Mouse (Mus musculus) thymus, postnatal 36 days (tissue): ENCODE results near the gene Slc35f1.

ENCODE experiments used
- DNase-seq, 2 experiments: peaks; one replicate each; pipeline ENCODE4 v3.0.0; 2022; ENCODE audit warnings: mixed read lengths in 2 of 2

Slc35f1 gene

DNA sequence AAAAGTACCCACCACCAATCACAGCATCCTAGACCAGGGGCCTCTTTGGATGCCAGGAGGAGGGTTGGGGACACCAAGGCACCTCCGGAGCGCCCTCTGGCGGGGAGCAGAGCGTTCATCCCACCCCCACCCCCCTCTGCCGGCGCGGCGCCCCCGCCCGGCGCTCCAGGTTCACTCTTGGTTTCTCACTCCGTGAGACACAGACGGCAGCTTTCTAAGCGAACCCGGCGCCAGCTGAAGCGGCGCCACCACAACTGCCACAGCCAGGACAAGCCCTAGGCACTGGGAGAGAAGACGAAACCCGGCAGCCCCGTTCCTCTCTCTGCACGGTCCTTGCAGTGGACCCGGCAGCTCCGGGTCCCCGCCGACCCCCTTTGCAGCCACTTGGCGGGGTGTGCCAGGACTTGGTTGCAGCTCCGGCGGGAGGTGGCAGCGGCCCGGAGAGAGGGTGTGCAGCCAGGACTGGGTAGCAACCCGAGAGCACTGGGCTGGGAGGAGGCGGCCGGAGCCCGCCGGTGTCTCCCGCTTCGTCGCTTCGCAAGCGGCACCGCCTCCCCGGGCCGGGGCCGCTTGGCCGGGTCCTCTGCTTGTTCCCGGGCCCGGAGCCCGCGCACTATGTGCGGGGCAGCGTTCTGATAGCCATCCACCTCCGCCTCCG, at the start of gene Slc35f1:
Gene Slc35f1 (plus strand): TSS at position 200 of the 658 bp plus-strand sequence.
- DNase-seq: peak; percentile 3 to 6

- no peak for DNase-seq
Observed at GRCm38 (mm10) chr10:52671234-52671633, 19.1 kb upstream of the Slc35f1 start.

DNA sequence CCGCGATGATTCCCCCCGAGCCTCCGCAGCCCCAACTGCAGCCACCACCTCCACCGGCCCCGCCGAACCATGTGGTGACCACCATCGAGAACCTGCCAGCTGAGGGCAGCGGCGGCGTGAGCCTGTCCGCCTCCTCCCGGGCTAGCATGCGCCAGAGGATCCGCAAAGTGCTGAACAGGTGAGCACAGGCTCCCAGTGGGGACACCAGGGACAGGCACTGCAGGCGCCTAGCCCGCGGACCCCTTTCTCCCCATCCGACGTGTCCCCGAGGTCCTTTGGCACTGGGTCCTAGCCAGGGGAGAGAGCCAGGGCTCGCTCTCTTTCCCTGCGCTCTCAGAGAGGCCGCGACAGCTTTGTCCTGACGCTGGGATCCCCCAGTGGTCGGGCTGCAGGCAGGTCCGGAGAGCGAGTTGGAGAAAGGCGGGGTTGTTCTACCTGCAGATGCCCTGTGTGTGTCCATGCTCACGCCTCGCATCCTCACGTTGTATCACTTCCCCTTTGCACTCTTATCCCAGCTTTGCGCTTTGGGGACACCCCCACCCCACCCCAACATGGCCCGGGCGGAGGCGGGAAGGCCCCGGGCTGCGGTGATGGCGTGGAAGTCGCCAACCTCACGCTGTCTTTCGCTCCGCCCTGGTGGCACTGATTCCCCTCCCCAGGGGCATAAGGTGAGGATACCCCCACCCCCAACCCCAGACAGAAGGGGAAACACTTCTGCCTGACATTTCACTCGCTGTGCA, 829 bp downstream of the Slc35f1 start:
- DNase-seq: no peak

GRCm38 (mm10) chr10:52703688-52704087, 13.4 kb downstream of the Slc35f1 start:
- DNase-seq: no peak

GRCm38 (mm10) chr10:52704101-52705051, 14.0 kb downstream of the Slc35f1 start:
- DNase-seq: no peak

GRCm38 (mm10) chr10:52709482-52709881, 19.1 kb downstream of the Slc35f1 start:
- no peak for DNase-seq

DNA sequence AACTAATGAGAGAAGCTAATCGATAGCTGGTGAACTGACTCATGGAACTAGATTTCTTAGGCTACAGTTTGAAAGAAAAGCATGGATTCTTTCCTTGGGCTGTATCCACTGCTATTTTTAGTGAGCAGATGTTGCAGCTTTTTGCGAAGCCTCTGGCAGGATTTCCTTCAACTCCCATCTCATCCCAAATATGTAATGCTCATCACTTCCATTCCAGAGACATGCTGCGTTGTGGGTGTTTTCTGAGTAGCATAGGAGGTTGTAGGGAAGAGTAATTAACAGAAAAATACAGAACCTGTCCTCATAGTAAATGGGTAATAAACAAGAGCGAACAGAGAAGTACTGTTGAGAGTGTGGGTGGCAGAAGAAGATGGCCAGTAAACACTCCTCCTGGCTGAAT, 21.8 kb downstream of the Slc35f1 start:
- no peak for DNase-seq

DNA sequence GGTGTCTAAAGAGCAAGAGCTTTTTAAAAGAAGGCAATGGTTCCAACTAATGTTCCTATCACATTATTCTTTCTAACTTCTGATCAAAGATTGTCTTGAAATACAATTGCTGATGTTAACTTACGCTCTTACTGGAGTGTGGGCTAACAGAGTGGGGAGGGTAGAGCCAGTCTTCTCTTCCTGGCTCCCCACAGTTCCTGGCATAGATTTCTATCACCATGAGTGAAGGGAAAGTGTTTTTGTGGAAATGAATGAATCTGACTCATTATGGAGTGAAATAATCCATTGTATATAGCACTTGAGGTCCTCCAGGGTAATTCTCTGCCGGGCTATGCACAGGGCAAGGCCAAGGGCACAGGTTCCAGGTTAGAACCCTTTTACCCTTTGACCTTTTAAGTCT, 24.2 kb downstream of the Slc35f1 start:
- no peak for DNase-seq

GRCm38 (mm10) chr10:52715146-52715545, 24.8 kb downstream of the Slc35f1 start:
- no peak for DNase-seq

GRCm38 (mm10) chr10:52718199-52718917, 28.0 kb downstream of the Slc35f1 start:
- no peak for DNase-seq

GRCm38 (mm10) chr10:52726674-52727073, 36.3 kb downstream of the Slc35f1 start:
- DNase-seq: no peak

DNA sequence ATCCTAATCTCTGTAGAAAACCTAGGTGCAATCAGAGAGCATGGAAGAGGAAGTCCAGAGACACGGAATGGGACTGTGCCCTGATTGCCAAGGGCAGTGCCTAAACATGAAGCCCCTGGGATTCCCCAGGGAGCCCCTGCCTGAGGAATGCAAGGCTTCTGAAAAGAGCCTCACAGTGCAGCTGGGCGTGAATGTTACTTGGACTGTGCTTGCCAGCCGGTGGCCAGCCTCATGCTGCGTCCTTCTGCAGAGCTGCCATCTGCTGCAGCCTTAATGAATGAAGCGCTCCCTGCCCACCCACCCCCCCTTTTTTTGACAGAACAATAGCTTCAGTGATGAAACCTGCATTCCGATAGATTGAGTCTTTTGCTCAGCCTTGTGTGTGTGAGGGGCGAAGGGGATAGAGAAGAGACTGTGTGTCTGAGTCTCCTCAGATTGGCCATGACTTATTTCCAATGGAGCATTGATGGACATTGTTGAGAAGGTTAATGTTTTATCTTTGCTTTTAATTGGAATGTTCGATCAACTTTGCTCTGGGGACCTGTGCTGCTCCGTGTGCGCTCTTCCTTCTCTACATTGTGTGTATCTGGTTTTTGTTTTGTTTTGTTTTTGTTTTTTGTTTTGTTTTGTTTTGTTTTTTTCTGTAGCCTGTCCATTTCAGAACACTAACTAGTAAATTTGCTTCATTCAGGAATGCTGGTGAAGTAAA, 52.5 kb downstream of the Slc35f1 start:
- DNase-seq: no peak

DNA sequence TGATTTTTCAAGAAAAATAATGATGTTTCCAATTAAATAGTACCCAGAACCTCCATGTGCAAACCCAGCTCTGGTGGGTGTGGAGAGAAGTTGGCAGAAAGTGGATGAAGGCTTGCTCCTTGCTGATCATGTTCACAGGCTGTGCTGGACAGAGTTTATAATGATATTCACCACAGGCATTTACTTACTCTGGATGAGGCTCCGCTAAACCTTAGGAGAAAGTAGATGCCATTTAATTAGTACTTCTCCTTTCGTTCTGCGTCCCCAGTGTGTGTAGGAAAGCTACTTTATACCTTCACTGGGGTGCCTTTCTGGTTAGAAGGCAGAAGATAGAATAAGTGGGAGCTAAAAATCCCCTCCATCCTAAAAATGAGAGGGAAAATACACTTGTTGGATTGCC, 53.5 kb downstream of the Slc35f1 start:
- DNase-seq: no peak

DNA sequence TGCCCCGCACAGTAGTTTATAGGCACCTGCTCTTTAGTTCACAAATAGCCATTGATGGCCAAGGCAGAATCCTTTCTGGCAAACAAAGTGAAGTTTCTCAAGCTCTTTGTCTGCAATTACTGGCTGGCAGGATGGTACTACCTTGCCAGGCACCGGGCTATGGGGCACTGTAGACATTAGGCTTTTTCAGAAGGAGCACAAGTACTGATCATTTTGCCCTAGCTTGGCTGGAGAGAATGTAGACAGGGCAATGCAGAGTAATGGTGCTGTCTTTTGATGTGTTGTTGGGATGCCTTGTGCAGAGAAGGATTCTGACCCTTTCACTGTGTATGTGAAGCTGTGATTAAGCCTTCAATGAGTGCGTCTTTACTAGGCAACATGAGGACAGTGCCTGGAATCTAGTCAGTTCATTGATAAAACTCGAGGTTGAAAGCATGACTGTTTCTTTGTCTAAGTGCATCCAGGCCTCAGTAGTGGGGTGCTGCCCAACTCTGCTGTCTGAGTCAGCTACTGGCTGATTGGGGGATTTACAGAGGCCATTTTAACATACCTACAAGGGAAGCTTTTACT, 57.8 kb downstream of the Slc35f1 start:
- no peak for DNase-seq

DNA sequence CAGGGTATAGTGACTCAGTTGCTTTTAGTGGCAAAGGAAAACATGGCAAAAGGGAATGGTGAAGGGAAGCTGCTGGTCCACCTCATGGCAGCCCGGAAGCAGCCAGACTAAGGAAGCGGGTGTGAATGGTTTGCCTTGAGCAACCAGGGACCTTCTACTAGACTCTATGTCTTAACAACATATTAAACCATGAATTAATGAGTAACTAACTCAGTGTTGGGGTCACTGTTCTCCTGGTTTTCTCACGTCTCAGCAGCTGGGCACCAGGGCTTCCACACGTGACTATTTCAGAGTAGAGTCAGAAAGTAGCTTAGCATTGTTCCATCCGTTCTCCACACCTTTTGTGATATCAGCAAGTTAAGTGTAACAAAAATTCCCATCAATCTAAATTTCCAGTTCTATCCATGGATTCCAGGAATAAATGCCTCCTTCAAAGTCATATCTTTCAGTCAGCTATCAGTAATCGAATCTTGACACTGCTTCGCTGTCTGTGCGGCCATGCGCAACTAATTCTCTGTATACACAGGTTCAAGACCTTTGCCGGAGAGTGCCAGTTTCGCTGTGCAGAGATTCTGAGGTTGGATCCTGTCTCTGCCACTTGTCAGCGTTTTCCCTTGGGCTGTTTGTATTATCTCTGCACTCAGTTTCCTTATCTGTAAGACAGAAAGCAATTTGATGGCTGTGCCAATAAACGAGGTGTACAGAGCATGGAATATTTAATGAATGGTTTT, 65.8 kb downstream of the Slc35f1 start:
- no peak for DNase-seq

GRCm38 (mm10) chr10:52757496-52758260, 67.3 kb downstream of the Slc35f1 start:
- DNase-seq: no peak

- DNase-seq: no peak
Observed at GRCm38 (mm10) chr10:52758589-52758988, 68.3 kb downstream of the Slc35f1 start.

GRCm38 (mm10) chr10:52760527-52760926, 70.2 kb downstream of the Slc35f1 start:
- no peak for DNase-seq

DNA sequence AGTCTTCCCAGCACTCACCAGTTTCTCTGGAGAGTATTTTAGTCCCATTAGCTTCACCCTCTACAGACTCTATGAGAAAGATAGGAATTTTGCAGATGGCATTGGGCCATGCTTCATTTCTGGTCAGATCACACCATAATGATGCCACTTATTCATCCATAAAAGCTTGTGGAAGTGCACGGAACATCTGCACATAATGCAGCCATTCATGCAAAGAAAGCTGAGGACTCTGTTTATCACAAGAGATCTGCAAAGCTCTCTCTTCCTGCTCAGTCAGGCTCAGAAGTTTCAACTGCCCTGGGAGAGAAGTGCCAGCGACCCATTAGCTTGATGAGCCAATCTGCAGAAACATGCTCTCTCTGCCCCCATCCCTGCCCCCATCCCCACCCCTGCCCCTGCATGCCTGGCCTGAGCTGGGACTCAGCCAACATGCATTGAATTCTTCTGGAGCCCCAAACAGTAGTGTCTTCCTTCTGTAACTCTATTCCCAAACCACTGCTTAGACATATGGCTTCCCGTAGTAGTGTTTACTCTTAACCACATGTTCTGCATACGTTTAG, 89.7 kb downstream of the Slc35f1 start:
- DNase-seq: no peak

GRCm38 (mm10) chr10:52787075-52787474, 96.7 kb downstream of the Slc35f1 start:
- no peak for DNase-seq
